Mouse (Mus musculus) midbrain, postnatal 0 days (tissue): ENCODE results near the gene Pde4b. TPM values are rescaled to one million over a fixed set of nuclear protein-coding genes. Genes with fewer than 3 reads are reported as not detected.

Experiments used
- ATAC-seq: fragments of 200-750 bp; cut with Nextera tagmentation; 2 replicates; pipeline ENCODE4 v1.8.0; 2017; ENCODE audit warnings: moderate number of reproducible peaks, mild to moderate bottlenecking, moderate TSS enrichment, moderate library complexity; ENCODE audit not compliant: low FRiP score
- DNase-seq: peaks from one replicate; pipeline ENCODE4 v3.0.0-alpha.2; 2015; ENCODE audit warnings: low spot score
- H3K27ac ChIP-seq: fragments of 300-500 bp; sonication (generic); 2 replicates; pipeline ENCODE4 v1.5.1; 2014; ENCODE audit warnings: low read depth, mild to moderate bottlenecking, low read length, mixed read lengths
- H3K27me3 ChIP-seq: fragments of 300-500 bp; sonication (generic); 2 replicates; pipeline ENCODE4 v1.6.1; 2014; ENCODE audit warnings: low read length, control low read depth, mixed read lengths; ENCODE audit not compliant: insufficient read depth
- H3K36me3 ChIP-seq: fragments of 300-500 bp; sonication (generic); 2 replicates; pipeline ENCODE4 v1.6.1; 2014; ENCODE audit warnings: low read length, control low read depth, mixed read lengths; ENCODE audit not compliant: insufficient read depth
- H3K4me1 ChIP-seq: fragments of 300-500 bp; sonication (generic); 2 replicates; pipeline ENCODE4 v1.6.1; 2014; ENCODE audit warnings: mild to moderate bottlenecking, control low read depth, antibody characterized with exemption, low read length, mixed read lengths; ENCODE audit not compliant: insufficient read depth
- H3K4me2 ChIP-seq: fragments of 300-500 bp; sonication (generic); 2 replicates; pipeline ENCODE4 v1.6.1; 2014; ENCODE audit warnings: low read depth, mild to moderate bottlenecking, low read length, mixed read lengths; ENCODE audit not compliant: poor library complexity, severe bottlenecking
- H3K4me3 ChIP-seq: fragments of 300-500 bp; sonication (generic); 2 replicates; pipeline ENCODE4 v1.5.1; 2014; ENCODE audit warnings: low read depth, mild to moderate bottlenecking, low read length, moderate library complexity
- H3K9ac ChIP-seq: fragments of 300-500 bp; sonication (generic); replicated peaks from 2 replicates; pipeline ENCODE4 v1.6.1; 2014; ENCODE audit warnings: mild to moderate bottlenecking, low read length, moderate library complexity, mixed read lengths; ENCODE audit not compliant: poor library complexity, severe bottlenecking
- H3K9me3 ChIP-seq: fragments of 300-500 bp; sonication (generic); 2 replicates; pipeline ENCODE4 v1.6.1; 2016; ENCODE audit warnings: low read length, control low read depth
- CTCF ChIP-seq: IDR thresholded peaks from 2 replicates; pipeline ENCODE4 v1.5.1; 2016; ENCODE audit warnings: antibody characterized with exemption, mild to moderate bottlenecking
- WGBS: fragments of 180-500 bp; shearing (Covaris S2); extraction: QIAGEN DNeasy Blood & Tissue Kit; methylation state at CpG from one replicate; pipeline ENCODE4 v1.1.7; 2014; 5-methylcytosine and 5-hydroxymethylcytosine counted together
- polyA plus RNA-seq: library from polyadenylated mRNA; unstranded; fragments of >200 nt; fragmentation: Nextera tagmentation; extraction: Ambion mirVana; gene quantifications from 2 replicates; pipeline ENCODE4 v1.2.1, GENCODE M21; 2015
- total RNA-seq: library from RNA; depleted of rRNA; stranded (reverse); fragments of >200 nt; gene quantifications from 2 replicates; pipeline ENCODE4 v1.2.3, GENCODE M21; 2014

The Pde4b gene
- total and polyA plus RNA-seq, 2 experiments from 2014 or later, result 65.5 to 90.1 TPM

GRCm38 (mm10) chr4:102406848-102407247, 319.5 kb downstream of the Pde4b start:
- Histone ChIP-seq H3K36me3 (no peaks in the 10 kb centered on the region), H3K9me3 (no peaks in the 10 kb centered on the region), H3K27ac (no peak overlapping the region), H3K4me1 (peaks cover 6% of the 10 kb centered on the region; the same call in 1 of the 2 replicates), H3K27me3 (no peaks in the 10 kb centered on the region), H3K4me3 (no peak overlapping the region), H3K9ac (no peak overlapping the region), H3K4me2 (no peak overlapping the region)
- no peak for TF ChIP-seq CTCF
- no peak for ATAC-seq
- 45% methylated on average over 3 of the region's 3 CpGs for WGBS
- DNase-seq, result no peak

- Histone ChIP-seq H3K4me2 (no peak overlapping the region), H3K36me3 (no peaks in the 10 kb centered on the region), H3K9ac (no peak overlapping the region), H3K9me3 (no peaks in the 10 kb centered on the region), H3K27ac (no peak overlapping the region), H3K4me3 (no peak overlapping the region), H3K27me3 (no peaks in the 10 kb centered on the region), H3K4me1 (peaks cover 6% of the 10 kb centered on the region; the same call in 1 of the 2 replicates)
- 84% methylated on average over 2 of the region's 2 CpGs for WGBS
- DNase-seq (no peak), ATAC-seq (no peak)
- no peak for TF ChIP-seq CTCF
Observed at GRCm38 (mm10) chr4:102408132-102408531, 320.8 kb downstream of the Pde4b start.

- ATAC-seq (peak; percentile 41; the same call in 1 of the 2 replicates), DNase-seq (no peak)
- H3K4me1 ChIP-seq, result peaks cover 6% of the 10 kb centered on the region; the same call in 1 of the 2 replicates
- no peak for TF ChIP-seq CTCF
- 19% methylated on average over 4 of the region's 4 CpGs for WGBS
- no peaks in the 10 kb centered on the region for H3K9me3 ChIP-seq
- H3K27me3 ChIP-seq, result no peaks in the 10 kb centered on the region
- no peak overlapping the region for H3K27ac ChIP-seq
- H3K4me2 ChIP-seq, result no peak overlapping the region
- H3K36me3 ChIP-seq, result no peaks in the 10 kb centered on the region
- no peak overlapping the region for H3K9ac ChIP-seq
- H3K4me3 ChIP-seq, result no peak overlapping the region
Observed at GRCm38 (mm10) chr4:102408938-102409337, 321.6 kb downstream of the Pde4b start.

- H3K27ac ChIP-seq, result no peak overlapping the region
- DNase-seq, result peak; percentile 46
- no peak for ATAC-seq
Observed at GRCm38 (mm10) chr4:102413101-102413500, 325.8 kb downstream of the Pde4b start.

GRCm38 (mm10) chr4:102413794-102414193, 326.5 kb downstream of the Pde4b start:
- 15% methylated on average over 4 of the region's 4 CpGs for WGBS
- Histone ChIP-seq H3K36me3 (no peaks in the 10 kb centered on the region), H3K9ac (no peak overlapping the region), H3K27ac (no peak overlapping the region), H3K4me2 (no peak overlapping the region), H3K4me3 (no peak overlapping the region), H3K9me3 (no peaks in the 10 kb centered on the region), H3K4me1 (peaks cover 3% of the 10 kb centered on the region; the same call in 1 of the 2 replicates), H3K27me3 (no peaks in the 10 kb centered on the region)
- DNase-seq (peak; percentile 66), ATAC-seq (0 out of 2 replicates have a peak, but pooled peaks have one; percentile 41)
- no peak for TF ChIP-seq CTCF

More at GRCm38 (mm10) chr4:102413101-102413500, 325.8 kb downstream of the Pde4b start:
- no peak overlapping the region for H3K9ac ChIP-seq
- no peaks in the 10 kb centered on the region for H3K36me3 ChIP-seq
- WGBS, result 60% methylated on average over 2 of the region's 2 CpGs
- TF ChIP-seq CTCF, result no peak
- no peaks in the 10 kb centered on the region for H3K27me3 ChIP-seq
- peaks cover 6% of the 10 kb centered on the region; the same call in 1 of the 2 replicates for H3K4me1 ChIP-seq
- no peak overlapping the region for H3K4me2 ChIP-seq
- no peak overlapping the region for H3K4me3 ChIP-seq
- H3K9me3 ChIP-seq, result no peaks in the 10 kb centered on the region

- Histone ChIP-seq H3K4me1 (no peaks in the 10 kb centered on the region), H3K4me3 (no peak overlapping the region), H3K36me3 (no peaks in the 10 kb centered on the region), H3K27me3 (no peaks in the 10 kb centered on the region), H3K4me2 (no peak overlapping the region), H3K9ac (no peak overlapping the region), H3K9me3 (no peaks in the 10 kb centered on the region), H3K27ac (no peak overlapping the region)
- no peak for TF ChIP-seq CTCF
- DNase-seq, result no peak
- WGBS, result 78% methylated on average over 4 of the region's 4 CpGs
- no peak for ATAC-seq
Observed at GRCm38 (mm10) chr4:102414610-102415009, 327.3 kb downstream of the Pde4b start.
